Mouse (Mus musculus): Measurements from ENCODE around the gene Cdan1. TPM values are rescaled to one million over a fixed set of nuclear protein-coding genes. Genes with fewer than 3 reads are reported as not detected.

Gene Cdan1
- total and polyA plus RNA-seq, 3 experiments, result 5.8 to 13.8 (median 10.1) TPM

GRCm38 (mm10) chr2:120866561-120866960 is 16.6 kb upstream of the Cdan1 start:
- TF ChIP-seq TBP (conservative IDR thresholded peaks at IDR 0.05; ENCODE audit: low read depth, low read length) (no peak), ZMIZ1 (IDR thresholded peaks at IDR 0.05; ENCODE audit: low read depth, low read length) (no peak), RAD21 (IDR thresholded peaks at IDR 0.05; ENCODE audit: low read depth, low read length) (peak; percentile 71), CTCF (conservative IDR thresholded peaks at IDR 0.05 in 1 of 2, IDR thresholded peaks at IDR 0.05 in 1 of 2; ENCODE audit: low read depth in 2 of 2, low read length in 2 of 2) (peak; percentile 15 to 75; a peak in 2 of 4 replicates), SMC3 (IDR thresholded peaks at IDR 0.05; ENCODE audit: low read depth, low read length) (peak; percentile 63), ETS1 (conservative IDR thresholded peaks at IDR 0.05; ENCODE audit: low read depth, low read length) (no peak), MEF2A (IDR thresholded peaks at IDR 0.05; ENCODE audit: borderline replicate concordance, low read depth, low read length) (no peak)
- H3K36me3 ChIP-seq (replicated peaks in 1 of 2; ENCODE audit: control insufficient read depth in 1 of 2, insufficient read depth in 1 of 2, low read length in 1 of 2), result peaks cover 38 to 80% of the 10 kb centered on the region in 2 experiments
- in situ Hi-C loops (cut with MboI; ENCODE audit: low pct_ligation_motif_present, low pct_unique_long_range_greater_than_20kb, low sequenced_read_pairs) (no loop called here), dilution Hi-C loops (cut with MboI; ENCODE audit: extremely low pct_ligation_motif_present, extremely low pct_unique_long_range_greater_than_20kb, low sequenced_read_pairs) (no loop called here)
- no peaks in the 10 kb centered on the region for H3K4me1 ChIP-seq (ENCODE audit: control insufficient read depth in 1 of 2, insufficient read depth in 2 of 2)
- no peak overlapping the region for H3K4me2 ChIP-seq (ENCODE audit: insufficient read depth, low read depth, poor library complexity, severe bottlenecking)
- no peaks in the 10 kb centered on the region for H3K9me3 ChIP-seq (replicated peaks; ENCODE audit: low read length)
- no peak overlapping the region for H3K4me3 ChIP-seq (replicated peaks in 1 of 3; ENCODE audit: low read depth in 2 of 3, low read length in 2 of 3, poor library complexity in 1 of 3)
- H3K79me2 ChIP-seq (replicated peaks; ENCODE audit: control insufficient read depth, extremely low read depth, insufficient read depth, poor library complexity, severe bottlenecking), result no peaks in the 10 kb centered on the region
- H3K9ac ChIP-seq (ENCODE audit: insufficient read depth, low read depth), result no peak overlapping the region
- no peak overlapping the region for H3K27ac ChIP-seq (ENCODE audit: insufficient read depth, low read depth)
- no peaks in the 10 kb centered on the region for H3K27me3 ChIP-seq (replicated peaks)
- peak; percentile 38 for DNase-seq (ENCODE audit: extremely low read depth)

DNA sequence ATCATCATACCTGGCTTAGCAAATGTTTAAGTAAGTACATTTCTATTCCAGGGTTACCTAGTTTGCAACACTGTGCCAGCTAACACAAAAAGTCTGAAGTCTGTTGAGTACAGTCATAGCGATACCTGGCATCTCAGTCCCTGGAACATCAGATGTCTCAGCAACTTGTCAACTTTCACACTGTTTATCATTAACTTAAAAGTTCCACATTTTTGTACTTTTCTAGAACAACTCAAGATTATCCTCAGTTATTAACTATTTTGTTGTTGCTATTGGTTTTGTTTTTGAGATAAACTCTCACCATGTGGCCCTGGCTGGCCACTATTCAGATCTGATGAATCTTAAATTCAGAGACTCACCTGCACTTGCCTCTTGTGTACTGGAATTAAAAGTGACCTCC is 13.5 kb upstream of the Cdan1 start:
- peaks cover 37 to 72% of the 10 kb centered on the region in 2 experiments for H3K36me3 ChIP-seq (replicated peaks in 1 of 2; ENCODE audit: control insufficient read depth in 1 of 2, insufficient read depth in 1 of 2, low read length in 1 of 2)
- H3K4me3 ChIP-seq (replicated peaks in 1 of 3; ENCODE audit: low read depth in 2 of 3, low read length in 2 of 3, poor library complexity in 1 of 3), result no peak overlapping the region
- no peaks in the 10 kb centered on the region for H3K79me2 ChIP-seq (replicated peaks; ENCODE audit: control insufficient read depth, extremely low read depth, insufficient read depth, poor library complexity, severe bottlenecking)
- H3K27me3 ChIP-seq (replicated peaks), result no peaks in the 10 kb centered on the region
- dilution Hi-C loops (cut with MboI; ENCODE audit: extremely low pct_ligation_motif_present, extremely low pct_unique_long_range_greater_than_20kb, low sequenced_read_pairs), result no loop called here
- no peak overlapping the region for H3K9ac ChIP-seq (ENCODE audit: insufficient read depth, low read depth)
- no peak overlapping the region for H3K27ac ChIP-seq (ENCODE audit: insufficient read depth, low read depth)
- no peak overlapping the region for H3K4me2 ChIP-seq (ENCODE audit: insufficient read depth, low read depth, poor library complexity, severe bottlenecking)
- DNase-seq (ENCODE audit: extremely low read depth), result no peak
- H3K9me3 ChIP-seq (replicated peaks; ENCODE audit: low read length), result no peaks in the 10 kb centered on the region
- no peaks in the 10 kb centered on the region for H3K4me1 ChIP-seq (ENCODE audit: control insufficient read depth in 1 of 2, insufficient read depth in 2 of 2)
- TF ChIP-seq MAFK (IDR thresholded peaks at IDR 0.05; ENCODE audit: insufficient replicate concordance, low read length) (no peak), JUND (conservative IDR thresholded peaks at IDR 0.05; ENCODE audit: low read depth, low read length) (no peak), SIN3A (IDR thresholded peaks at IDR 0.05; ENCODE audit: low read length) (no peak), GABPA (IDR thresholded peaks at IDR 0.05; ENCODE audit: insufficient replicate concordance, low read depth, low read length) (no peak), RCOR1 (conservative IDR thresholded peaks at IDR 0.05; ENCODE audit: low read depth, low read length) (no peak), MAX (IDR thresholded peaks at IDR 0.05; ENCODE audit: low read length) (no peak), POLR2AphosphoS2 (IDR thresholded peaks at IDR 0.05; ENCODE audit: low read depth, low read length) (no peak), EP300 (IDR thresholded peaks at IDR 0.05; ENCODE audit: low read length) (no peak), USF2 (conservative IDR thresholded peaks at IDR 0.05; ENCODE audit: low read depth, low read length) (no peak), MAZ (IDR thresholded peaks at IDR 0.05; ENCODE audit: low read depth, low read length) (no peak), MEF2A (IDR thresholded peaks at IDR 0.05; ENCODE audit: borderline replicate concordance, low read depth, low read length) (no peak), ZKSCAN1 (IDR thresholded peaks at IDR 0.05; ENCODE audit: borderline replicate concordance, low read depth, low read length) (no peak), USF1 (IDR thresholded peaks at IDR 0.05; ENCODE audit: low read depth, low read length) (no peak), CHD2 (IDR thresholded peaks at IDR 0.05; ENCODE audit: low read length) (no peak), BHLHE40 (IDR thresholded peaks at IDR 0.05; ENCODE audit: low read depth, low read length) (no peak)
- in situ Hi-C loops (cut with MboI; ENCODE audit: low pct_ligation_motif_present, low pct_unique_long_range_greater_than_20kb, low sequenced_read_pairs), result no loop called here
